Mouse (Mus musculus) left cerebral cortex, adult 9 months (tissue): ENCODE results near the gene Efnb3.
"Not testable (repeated sequence)": the region's sequence is repeated elsewhere in the genome, so short reads cannot be mapped to it uniquely, and the experiment has no call there.

Experiments used
- DNase-seq, 2 experiments: peaks; one replicate each; pipeline ENCODE4 v3.0.0; 2022; ENCODE audit warnings: low spot score in 2 of 2

Gene Efnb3

GRCm38 (mm10) chr11:69551310-69551709, 8.7 kb downstream of the Efnb3 start:
- no peak for DNase-seq

GRCm38 (mm10) chr11:69549060-69549656, 10.8 kb downstream of the Efnb3 start, which contains the start of gene Dnah2:
Dnah2 (minus strand) TSS chr11:69549110.
- no peak for DNase-seq

GRCm38 (mm10) chr11:69547071-69547470, 12.9 kb downstream of the Efnb3 start:
- DNase-seq: no peak

GRCm38 (mm10) chr11:69546423-69547053, 13.5 kb downstream of the Efnb3 start:
- peak; percentile 59 to 68 for DNase-seq

GRCm38 (mm10) chr11:69545957-69546356, 14.0 kb downstream of the Efnb3 start:
- no peak for DNase-seq

- no peak for DNase-seq
Observed at GRCm38 (mm10) chr11:69543598-69543997, 16.4 kb downstream of the Efnb3 start.

- not testable (repeated sequence) for DNase-seq
Observed at GRCm38 (mm10) chr11:69541741-69542140, 18.3 kb downstream of the Efnb3 start.

GRCm38 (mm10) chr11:69540700-69541099, 19.3 kb downstream of the Efnb3 start:
- DNase-seq: no peak

GRCm38 (mm10) chr11:69534990-69535389, 25.0 kb downstream of the Efnb3 start:
- DNase-seq: no peak

GRCm38 (mm10) chr11:69532480-69533150, 27.4 kb downstream of the Efnb3 start:
- no peak for DNase-seq

GRCm38 (mm10) chr11:69530755-69531154, 29.2 kb downstream of the Efnb3 start:
- not testable (repeated sequence) for DNase-seq

- not testable (repeated sequence) for DNase-seq
Observed at GRCm38 (mm10) chr11:69530281-69530680, 29.7 kb downstream of the Efnb3 start.

- no peak for DNase-seq
Observed at GRCm38 (mm10) chr11:69528031-69528390, 32.0 kb downstream of the Efnb3 start.

GRCm38 (mm10) chr11:69527098-69528030, 32.6 kb downstream of the Efnb3 start:
- DNase-seq: peak in 1 of 2 experiments; percentile 22

GRCm38 (mm10) chr11:69526631-69527030, 33.4 kb downstream of the Efnb3 start:
- DNase-seq: no peak

- no peak for DNase-seq
Observed at GRCm38 (mm10) chr11:69525661-69526060, 34.3 kb downstream of the Efnb3 start.

- no peak for DNase-seq
Observed at GRCm38 (mm10) chr11:69523651-69524050, 36.4 kb downstream of the Efnb3 start.

- DNase-seq: no peak
Observed at GRCm38 (mm10) chr11:69521526-69522149, 38.4 kb downstream of the Efnb3 start.

GRCm38 (mm10) chr11:69519976-69520375, 40.0 kb downstream of the Efnb3 start:
- no peak for DNase-seq

- no peak for DNase-seq
Observed at GRCm38 (mm10) chr11:69516661-69517060, 43.3 kb downstream of the Efnb3 start.

- DNase-seq: no peak
Observed at GRCm38 (mm10) chr11:69516151-69516640, 43.8 kb downstream of the Efnb3 start.
